Mouse (Mus musculus): ENCODE data around the gene Hebp2. TPM values are rescaled to one million over a fixed set of nuclear protein-coding genes. Genes with fewer than 3 reads are reported as not detected.
"Not testable (repeated sequence)": the region's sequence is repeated elsewhere in the genome, so short reads cannot be mapped to it uniquely, and the experiment has no call there.

Gene Hebp2
- 10 to 100 TPM in 1 of 2 experiments, 1 to 10 TPM in 1; 7.2 to 10.2 TPM for total RNA-seq (2021)
- long read RNA-seq, experiment 1, transcript Hebp2-201 (4 exons, 2,535 nt): major isoform, 6 of 6 reads
- long read RNA-seq, experiment 1, partial matches to known transcripts: 0 of 6 reads
- long read RNA-seq, experiment 1, other reads (novel, unspliced or antisense): 0 of 6 reads
- long read RNA-seq, experiment 2, transcript Hebp2-201 (4 exons, 2,535 nt): major isoform, 8 of 9 reads
- long read RNA-seq, experiment 2, partial matches to known transcripts: 0 of 9 reads
- long read RNA-seq, experiment 2, other reads (novel, unspliced or antisense): 0 of 9 reads

DNA sequence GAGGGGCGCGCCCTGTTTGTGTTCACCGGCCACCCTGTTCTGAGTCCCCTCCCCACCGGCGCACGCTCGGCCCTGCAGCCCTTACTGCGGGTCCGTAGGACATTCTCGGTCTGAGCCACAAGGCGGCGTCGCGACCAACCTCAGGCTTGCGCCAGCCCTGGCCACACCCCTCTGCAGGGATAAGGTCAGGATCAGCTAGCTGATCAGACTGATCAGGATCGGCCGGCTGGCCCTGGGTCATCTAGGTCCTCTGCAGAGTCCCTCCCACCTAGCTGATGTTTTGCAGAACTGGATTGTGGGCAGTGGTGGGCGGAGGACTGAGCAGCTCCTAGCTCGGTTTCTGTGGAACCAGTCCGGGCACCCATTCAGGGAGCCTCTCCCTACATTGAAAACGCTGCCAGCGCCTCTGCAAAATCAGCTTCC lies at the start of gene Hebp2:
Hebp2 (minus strand) TSS at position 264 of the 423 bp plus-strand sequence.
- peak; percentile 43 to 54 for DNase-seq (ENCODE audit: low spot score in 2 of 2)

DNA sequence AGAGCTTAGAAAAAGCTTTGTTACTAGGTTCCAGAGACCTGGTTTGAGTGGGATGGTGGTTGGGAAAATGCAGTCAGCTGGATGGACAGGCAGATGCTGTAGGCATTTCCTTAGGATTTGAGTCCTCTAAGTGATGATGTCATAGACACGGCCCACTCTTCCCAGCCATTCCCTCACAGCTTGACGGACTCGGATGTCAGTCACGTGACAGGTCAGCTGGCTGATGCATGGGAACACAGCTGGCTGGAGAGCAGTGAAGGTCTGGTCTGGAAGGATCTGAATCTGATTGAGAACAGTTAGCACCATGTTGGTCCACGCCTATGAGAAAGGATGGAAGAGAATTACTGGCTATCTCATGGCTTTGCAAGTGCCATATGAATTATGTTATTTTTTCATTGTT lies 43.6 kb upstream of the Hebp2 start:
- no peak for DNase-seq (ENCODE audit: low spot score in 2 of 2)

DNA sequence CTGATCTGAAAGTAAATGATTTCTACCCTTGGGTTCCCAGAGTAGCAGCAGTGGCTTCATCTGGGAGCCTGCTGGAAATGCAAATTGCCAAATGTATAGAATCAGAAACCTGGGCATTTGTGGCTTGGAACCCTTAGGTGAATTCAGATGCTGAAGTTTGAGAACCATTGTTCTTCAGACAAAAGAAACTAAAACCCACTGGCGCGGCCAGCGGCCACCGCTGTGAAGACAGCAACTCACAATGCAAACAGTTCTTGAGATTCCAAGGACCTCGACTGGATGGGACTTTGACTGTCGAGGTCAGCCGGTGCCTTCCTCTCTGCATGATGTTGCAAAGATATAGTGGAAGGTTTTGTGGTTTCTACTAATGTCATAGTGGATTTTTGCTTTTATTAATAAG lies 38.3 kb upstream of the Hebp2 start:
- no peak for DNase-seq (ENCODE audit: low spot score in 2 of 2)

DNA sequence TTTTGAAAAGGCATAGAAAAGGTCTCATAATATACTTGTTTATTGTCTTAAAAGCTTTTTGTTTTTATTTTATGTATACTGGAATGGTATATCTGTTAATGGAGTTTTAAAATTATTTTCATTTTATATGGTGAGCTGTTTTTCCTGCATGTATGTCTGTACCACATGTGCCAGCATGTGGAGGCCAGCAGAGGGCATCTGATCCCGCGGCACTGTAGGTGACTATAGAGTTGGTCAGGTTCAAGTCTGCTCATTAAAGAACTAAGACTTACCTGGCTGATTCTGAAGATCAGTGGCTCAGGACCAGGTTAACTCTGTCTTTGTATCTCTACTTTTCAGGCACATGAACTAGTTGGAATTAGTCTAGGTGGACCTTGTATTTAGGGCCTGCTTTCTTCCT lies 26.7 kb upstream of the Hebp2 start:
- DNase-seq (ENCODE audit: low spot score in 2 of 2): no peak

DNA sequence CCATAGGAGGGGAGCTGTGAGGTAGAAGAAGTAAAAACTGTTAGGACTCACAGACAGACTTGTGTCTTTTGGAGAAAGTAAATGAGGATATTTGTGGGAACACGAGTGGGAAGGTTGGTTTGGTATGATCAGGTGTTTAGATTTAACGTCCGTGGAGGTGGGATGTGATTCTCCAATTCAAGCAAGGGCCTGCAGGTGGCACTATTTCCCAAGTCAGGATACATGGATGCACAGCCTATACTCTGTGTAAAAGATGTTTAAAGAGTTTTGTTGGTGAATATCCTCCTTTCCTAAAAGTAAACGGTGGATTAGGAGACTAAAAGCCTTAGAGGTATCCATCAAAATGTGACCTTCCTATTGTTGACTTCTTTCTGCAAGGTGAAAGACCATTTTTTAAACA lies 17.1 kb upstream of the Hebp2 start:
- DNase-seq (ENCODE audit: low spot score in 2 of 2): no peak

DNA sequence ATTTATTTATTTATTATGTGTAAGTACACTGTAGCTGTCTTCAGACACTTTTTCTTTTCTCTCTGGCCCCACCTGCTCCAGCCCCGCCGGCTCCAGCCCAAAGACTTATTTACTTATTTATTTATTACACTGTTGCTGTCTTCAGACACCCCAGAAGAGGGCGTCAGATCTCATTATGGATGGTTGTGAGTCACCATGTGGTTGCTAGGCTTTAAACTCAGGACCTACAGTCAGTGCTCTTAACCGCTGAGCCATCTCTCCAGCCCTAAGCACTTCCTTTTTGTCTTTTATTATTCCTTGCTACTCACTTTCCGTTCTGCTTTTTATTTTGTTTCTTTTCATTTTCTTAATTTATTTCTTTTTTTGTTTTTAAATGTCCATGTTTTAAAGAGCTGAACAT lies 15.6 kb upstream of the Hebp2 start:
- DNase-seq (ENCODE audit: low spot score in 2 of 2): no peak

DNA sequence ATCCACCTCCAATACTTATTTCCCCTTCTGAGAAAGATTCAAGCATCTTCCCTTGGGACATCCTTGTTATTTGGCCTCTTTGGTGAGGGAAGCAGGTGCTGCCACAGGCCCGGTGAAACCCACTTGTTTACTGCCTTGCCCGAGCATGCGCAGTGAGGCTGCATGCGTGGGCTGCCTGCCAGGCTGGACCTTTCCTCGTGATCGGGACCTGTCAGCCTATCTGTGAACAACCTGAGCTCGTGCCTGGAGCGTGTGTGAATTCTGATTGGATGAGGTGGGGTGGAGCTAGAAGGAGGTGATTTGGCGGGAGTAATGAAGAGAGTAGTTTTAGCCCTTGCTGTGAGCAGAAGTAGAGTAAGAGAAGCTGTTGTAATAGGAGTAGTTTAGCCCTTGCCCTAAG lies 13.2 kb upstream of the Hebp2 start:
- not testable (repeated sequence) for DNase-seq (ENCODE audit: low spot score in 2 of 2)

DNA sequence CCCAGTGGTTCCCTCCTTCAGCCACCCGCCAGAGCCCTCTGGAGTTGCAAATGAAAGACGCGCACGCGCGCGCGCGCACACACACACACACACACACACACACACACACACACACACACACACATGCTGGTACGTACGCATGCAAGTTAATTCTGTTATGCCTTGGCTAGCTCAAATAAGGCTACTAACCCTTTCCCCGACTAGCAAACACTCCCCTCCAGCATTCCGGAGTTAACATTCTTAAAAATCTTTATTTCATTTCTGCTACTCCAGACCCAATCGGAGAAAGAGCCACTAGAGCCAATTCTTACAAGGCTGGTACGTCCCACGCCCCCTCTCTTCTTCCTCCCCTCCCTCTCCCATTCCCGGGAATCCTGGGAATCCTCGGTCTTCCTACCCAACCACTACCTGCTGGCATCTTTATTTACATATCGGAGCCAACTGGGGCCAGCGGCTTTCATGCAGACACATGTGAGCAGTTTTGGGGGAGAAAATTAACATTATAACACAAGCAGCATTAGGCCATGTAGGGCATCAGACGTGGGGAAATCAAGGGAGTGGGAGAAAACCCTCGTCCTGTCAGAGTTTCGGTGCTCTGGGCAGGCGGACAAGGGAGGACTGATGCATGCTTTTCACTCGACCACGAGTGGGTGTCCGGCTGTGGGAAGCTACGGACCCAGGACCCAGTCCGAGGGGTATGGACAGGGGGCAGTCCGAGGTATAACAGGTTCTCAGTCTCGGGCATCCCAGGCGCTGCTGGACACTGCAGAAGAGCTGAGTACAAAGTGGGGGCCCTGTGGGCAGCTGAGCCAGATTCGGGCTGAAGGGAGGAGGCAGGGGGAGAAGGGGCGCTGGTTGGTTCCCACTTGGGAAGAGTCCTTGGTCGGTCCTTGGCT lies 3.7 kb upstream of the Hebp2 start:
- no peak for DNase-seq (ENCODE audit: low spot score in 2 of 2)

DNA sequence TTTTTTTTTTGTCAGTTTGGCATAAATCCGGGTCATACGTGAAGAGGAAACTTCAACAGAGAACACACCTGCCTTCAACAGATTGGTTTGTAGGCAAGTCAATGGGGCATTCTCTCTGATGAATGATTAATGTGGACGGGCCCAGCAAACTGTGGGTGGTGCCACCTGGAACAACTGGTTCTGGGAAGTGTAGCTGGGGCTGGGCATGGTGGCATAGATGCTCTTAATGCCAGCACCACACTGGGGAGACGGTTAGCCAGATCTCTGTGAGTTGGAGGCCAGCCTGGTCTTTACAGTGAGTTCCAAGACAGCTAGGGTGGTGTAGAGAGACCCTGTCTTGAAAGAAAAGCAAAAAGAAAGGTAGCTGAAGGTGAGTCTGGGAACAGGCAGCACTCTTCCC lies 1.5 kb upstream of the Hebp2 start:
- no peak for DNase-seq (ENCODE audit: low spot score in 2 of 2)

DNA sequence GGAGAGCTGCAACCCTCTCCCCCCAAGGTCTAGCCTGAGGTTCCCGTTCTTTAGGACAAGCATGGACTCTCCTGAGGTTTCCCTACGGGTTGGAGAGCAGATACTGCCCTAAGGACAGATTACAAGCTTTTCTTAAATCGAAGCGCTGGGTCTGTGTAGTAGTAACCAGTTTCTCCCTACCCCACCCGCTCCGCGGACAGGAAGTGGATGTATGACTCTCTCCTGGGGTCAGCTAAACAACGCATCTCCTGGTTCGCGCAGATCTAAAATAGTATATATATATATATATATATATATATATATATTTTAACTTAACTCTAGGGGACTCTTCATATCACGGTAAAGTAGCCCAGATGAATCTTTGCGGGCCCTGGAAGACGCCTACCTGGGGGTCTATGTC lies 567 bp downstream of the Hebp2 start:
- no peak for DNase-seq (ENCODE audit: low spot score in 2 of 2)

DNA sequence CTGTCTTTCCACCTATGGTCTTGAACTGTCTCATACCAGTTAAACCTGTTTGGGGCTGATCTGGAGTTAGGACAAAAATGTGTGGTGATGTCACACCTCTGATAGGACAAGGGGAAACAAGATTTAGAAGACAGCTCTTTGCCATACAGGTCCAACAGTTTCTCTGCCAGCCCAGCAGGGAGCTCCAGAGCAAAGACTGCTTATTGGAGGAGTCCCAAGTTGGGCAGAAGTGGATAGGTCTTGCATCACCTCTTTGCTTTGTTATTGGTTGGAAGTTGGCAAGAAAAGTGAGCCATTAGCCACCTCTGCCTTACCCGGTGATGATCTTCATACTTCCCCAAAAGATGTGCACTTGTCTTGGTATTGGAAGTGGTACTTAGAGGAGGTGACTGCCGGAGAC lies 9.0 kb downstream of the Hebp2 start:
- DNase-seq (ENCODE audit: low spot score in 2 of 2): no peak

DNA sequence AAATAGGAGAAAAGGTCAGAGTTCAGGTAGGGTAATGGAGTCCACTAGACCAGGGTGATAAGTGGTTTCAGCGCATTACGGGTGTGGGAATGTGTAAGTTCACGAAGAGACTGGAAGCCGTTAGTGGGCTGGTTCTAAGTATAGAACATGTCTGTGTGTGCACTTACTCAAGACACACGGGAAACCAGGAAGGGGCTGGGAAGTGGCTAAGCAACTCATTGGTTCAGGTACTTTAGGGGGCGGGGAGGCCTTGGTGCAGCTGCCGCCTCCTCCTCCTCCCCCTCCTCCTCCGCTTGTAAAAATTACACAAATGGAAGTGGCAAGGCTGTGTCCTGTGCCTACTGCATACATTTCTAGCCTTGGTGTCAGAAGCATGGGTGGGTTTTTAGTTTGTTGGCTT lies 13.6 kb downstream of the Hebp2 start:
- DNase-seq (ENCODE audit: low spot score in 2 of 2): no peak

DNA sequence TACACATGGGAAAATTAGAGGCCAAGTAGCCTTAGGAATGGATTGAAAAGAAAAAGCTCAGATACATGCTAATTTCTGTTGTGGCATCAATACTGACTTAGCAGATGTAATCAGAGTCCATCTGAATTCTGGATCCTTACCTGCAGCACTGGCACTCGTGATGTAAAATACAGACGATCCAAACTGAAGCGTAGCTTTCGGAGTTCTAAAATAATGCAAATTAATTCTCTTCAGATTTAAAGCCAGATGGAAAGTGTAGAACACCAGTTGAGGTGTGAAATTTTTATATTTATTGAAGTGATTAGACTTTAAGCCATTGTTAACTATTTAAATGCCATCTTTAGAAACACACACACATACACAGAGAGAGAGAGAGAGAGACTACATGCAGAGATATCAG lies 15.7 kb downstream of the Hebp2 start:
- DNase-seq (ENCODE audit: low spot score in 2 of 2): no peak

DNA sequence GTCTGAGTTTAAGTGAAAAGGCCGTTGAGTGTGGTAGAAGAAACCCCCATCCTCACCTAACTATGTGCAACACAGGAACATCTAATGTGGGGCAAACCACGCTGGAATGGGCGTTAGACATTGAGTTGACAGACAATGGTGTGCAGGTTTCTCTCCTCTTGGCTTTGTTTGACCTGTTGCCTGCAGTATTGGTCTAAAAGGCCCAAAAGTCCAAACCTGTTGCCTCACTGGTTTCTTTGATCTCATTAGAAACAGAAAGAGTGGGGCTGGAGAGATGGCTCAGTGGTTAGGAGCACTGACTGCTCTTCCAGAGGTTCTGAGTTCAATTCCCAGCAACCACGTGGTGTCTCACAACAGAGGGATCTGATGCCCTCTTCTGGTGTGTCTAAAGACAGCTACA lies 16.7 kb downstream of the Hebp2 start:
- no peak for DNase-seq (ENCODE audit: low spot score in 2 of 2)

DNA sequence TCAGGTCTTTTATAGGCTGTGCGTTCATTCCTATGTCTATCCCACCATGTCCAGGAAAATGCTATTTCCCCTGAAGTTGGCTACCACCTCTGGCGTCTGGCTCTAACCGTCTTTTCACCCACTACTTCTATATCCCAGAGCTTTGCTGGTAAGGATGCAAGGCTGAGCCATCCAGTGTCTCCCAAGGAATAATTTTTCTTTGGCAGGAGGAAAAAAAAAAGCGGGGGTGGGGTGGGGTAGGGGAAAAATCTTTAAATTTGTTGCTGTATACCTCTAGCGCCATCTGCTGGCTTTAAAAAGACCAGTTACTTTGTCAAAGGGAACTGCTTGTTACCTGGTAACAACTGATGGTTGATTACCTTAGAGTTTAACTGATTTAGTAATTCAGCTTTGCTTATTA lies 17.4 kb downstream of the Hebp2 start:
- DNase-seq (ENCODE audit: low spot score in 2 of 2): no peak

DNA sequence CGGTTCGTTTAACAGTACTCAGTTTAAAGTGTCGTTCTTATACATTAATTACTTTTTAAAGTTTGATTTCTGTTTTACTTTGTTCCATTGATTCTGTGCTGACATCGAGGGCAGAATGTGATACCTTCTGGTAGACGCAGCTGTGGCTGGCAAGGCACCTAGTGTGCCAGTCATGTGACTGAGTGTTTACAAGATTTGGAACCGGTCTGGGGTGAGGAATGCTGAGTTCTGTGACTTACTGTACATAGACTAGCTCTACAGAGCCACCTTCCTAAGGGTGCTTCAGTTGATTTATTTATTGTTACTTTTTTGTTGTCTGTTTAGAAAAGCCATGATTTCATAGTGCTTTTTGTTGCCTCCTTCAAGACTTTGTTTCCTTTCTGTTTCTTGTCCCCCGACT lies 18.1 kb downstream of the Hebp2 start:
- DNase-seq (ENCODE audit: low spot score in 2 of 2): no peak

DNA sequence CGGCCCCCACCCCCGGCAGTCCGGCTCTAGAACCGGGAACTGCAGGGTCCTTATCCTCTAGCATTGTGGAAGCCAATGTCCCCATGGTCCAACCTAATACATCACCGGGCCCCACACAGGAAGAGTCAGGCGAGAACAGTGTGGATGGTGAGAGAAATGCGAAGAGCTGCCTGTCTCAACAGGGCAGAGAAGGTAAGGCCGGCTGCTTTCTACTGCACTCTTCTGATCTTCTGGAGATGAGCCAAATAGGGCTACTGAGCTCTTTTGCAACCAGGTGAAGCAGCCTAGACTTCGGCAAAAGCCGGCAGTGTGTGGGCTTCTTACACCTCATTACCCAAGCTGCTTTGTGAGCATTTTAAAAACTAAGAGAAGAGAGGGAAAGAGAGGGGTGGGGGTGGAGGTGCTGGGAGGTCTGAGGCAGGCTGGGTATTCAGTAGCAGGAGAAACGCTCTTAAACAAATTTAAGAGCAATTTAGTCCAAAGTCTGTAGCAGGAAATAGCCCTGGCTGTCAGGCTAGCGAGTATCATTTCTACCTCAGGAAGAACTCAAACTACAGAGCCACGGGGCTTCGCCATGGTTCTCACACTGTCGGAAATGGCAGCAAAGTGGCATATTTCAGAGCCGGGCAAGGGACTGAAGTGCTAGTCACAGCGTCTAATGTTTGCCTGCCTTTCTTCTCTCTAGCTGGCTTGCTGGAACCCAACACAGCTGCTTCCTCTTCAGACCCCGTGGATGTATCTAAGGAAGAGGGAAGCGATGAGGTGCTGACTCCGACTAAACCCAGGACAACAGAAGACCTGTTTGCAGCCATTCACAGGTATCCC lies 18.8 kb downstream of the Hebp2 start:
- DNase-seq (ENCODE audit: low spot score in 2 of 2): no peak

DNA sequence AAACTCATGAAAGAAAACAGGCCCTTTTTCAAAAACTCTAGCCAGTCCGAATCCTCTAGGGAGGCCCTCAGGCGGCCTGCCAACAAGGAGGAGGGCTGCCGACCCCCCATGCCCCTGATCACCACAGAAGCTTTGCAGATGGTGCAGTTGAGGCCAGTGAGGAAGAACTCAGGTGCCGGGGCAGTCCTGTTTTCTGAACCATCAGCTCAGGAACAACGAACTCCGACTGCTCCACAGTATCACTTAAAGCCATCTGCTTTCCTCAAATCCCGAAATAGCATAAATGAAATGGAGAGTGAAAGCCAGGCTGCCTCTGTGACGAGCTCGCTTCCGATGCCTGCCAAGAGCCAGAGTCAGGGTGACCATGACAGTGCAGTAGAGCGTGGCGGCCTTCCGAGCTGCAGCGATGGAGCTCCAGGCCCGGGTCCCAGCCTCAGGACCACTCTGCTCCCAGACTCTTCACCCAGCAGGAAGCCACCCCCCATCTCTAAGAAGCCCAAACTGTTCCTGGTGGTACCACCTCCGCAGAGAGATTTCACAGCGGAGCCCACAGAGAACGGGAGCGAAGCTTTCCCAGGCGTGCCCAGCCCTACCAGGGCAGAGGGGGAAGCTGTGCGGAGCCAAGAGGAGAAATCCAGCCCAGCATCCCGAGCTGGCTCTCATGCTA lies 19.6 kb downstream of the Hebp2 start:
- no peak for DNase-seq (ENCODE audit: low spot score in 2 of 2)

DNA sequence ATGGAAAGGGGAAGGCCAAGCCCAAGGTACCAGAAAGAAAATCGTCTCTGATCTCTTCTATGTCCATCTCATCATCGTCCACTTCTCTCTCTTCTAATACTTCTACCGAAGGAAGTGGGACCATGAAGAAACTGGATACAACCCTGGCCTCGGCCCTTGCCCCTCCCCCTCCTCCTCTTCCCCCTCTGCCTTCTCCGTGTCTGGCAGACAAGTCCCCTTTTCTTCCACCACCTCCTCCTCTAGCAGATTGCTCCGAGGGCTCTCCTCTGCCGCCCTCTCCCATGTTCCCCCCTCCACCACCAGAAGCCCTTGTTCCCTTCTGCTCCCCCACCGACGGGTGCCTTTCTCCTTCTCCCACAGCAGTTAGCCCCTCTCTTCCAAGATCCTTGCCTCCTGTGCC lies 20.1 kb downstream of the Hebp2 start:
- DNase-seq (ENCODE audit: low spot score in 2 of 2): no peak

DNA sequence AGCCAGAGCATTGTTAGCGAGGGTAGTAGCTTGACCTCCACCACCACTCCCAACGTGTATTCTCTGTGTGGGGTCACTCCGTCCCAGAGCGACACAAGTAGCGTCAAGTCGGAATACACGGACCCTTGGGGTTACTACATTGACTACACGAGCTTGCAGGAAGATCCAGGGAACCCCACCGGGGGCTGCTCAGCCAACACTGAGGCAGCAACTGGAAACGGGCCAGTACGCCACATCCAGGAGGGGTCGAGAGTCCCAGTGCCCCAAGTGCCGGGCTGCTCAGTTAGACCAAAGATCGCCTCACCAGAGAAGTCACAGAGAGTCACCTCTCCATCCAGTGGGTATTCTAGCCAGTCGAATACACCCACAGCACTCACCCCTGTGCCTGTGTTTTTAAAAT lies 20.6 kb downstream of the Hebp2 start:
- DNase-seq (ENCODE audit: low spot score in 2 of 2): no peak

DNA sequence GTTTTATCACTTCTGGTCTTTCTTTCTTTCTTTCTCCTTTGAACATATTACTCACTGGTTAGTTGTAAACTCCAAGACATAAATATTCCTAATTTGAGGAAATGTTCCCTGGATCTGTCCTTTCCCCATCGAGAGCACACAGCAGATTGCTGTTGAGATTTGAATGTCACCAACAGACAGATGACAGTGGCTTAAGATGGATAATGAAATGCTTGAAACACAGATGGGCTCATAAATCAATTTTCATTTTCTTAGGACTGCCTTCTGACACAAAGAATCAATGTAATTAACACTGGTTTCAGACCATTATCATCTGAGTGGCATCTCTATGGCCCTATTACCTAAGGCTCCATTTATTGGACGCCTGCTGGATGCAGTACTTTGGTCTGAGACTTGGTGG lies 23.3 kb downstream of the Hebp2 start:
- DNase-seq (ENCODE audit: low spot score in 2 of 2): no peak
